Mouse (Mus musculus): ENCODE measurements around the gene Myo1e. TPM values are rescaled to one million over a fixed set of nuclear protein-coding genes. Genes with fewer than 3 reads are reported as not detected.
A peak's percentile ranks its signal among the peaks of the same experiment; 100 is the strongest.

Gene Myo1e
- total RNA-seq, 2 experiments from 2014 or later = not detected

DNA sequence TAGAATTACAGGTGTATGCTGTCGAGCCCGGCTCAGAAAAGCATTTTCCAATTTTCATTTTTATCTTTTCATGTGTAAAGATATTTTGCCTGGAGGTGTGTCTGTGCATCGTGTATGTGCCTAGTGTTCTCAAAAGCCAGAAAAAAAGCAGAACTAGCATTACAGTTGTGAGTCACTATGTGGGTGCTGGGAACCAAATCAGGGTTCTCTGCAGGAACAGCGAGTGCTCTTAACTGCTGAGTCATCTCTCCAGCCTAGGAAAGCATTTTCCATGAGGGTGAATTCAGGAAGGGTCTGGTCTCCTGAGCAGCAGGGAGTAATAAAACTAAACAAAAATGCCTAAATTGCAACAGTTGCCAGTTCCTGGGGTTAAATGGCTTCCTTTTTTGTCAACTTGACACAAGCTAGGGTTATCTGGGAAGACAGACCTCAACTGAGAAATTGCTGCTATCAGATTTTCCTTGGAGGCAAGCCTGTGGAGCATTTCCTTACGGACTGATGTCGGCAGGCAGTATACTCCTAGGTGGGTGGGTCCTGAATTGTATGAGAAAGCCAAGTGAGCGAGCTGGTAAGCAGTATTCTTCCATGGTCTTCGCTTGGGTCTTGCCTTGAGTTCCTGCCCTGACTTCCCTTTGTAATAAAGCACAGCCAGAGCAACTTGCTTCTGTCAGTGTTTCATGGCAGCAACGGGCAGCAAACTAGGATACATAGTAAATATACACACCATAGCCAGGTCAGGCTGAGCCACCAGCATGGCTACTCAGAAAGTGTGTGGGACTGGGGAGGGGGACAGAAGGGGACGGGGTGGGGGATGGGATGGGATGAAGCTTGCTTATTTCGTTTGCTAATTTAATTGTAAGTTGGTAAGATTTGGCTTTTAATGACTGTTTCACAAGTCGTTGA, 184.8 kb downstream of the Myo1e start:
- ATAC-seq (replicated peaks; ENCODE audit: low FRiP score, poor library complexity, severe bottlenecking) = no peak

DNA sequence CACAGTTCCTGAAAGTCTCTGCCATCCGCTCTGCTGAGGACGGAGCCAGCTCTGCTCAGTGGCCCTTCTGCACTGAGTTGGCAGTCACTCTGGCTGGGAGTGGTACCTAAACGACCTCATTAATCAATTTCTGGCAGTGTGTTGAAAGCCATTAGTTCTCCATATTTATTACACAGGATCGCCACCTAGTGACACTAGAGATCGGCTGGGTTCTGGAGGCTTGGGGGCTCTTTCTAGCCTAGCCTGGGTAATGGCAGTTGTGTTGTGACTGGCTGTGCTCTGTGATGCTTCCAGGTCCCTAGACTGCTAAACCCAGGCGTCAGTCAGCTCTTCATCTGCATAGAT, 185.4 kb downstream of the Myo1e start:
- no peak for ATAC-seq (replicated peaks; ENCODE audit: low FRiP score, poor library complexity, severe bottlenecking)

DNA sequence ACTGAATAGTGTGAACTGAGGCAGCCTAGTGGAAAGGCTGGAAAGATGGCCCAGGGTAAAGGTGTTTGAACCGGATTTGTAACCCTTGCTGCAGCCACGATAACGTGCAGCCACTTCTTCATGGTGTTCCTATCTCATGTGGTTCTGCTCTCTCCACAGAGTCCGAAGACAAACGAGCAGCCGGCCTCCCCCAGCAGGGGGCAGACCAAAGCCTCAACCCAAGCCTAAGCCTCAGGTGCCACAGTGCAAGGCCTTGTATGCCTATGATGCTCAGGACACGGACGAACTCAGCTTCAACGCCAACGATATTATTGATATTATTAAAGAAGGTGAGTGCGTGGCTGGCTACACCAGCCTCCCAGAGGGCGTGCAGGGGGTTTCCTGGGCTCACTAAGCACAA, 188.5 kb downstream of the Myo1e start:
- ATAC-seq (replicated peaks; ENCODE audit: low FRiP score, poor library complexity, severe bottlenecking) = 0 out of 2 replicates have a peak, but pooled peaks have one; percentile 45

DNA sequence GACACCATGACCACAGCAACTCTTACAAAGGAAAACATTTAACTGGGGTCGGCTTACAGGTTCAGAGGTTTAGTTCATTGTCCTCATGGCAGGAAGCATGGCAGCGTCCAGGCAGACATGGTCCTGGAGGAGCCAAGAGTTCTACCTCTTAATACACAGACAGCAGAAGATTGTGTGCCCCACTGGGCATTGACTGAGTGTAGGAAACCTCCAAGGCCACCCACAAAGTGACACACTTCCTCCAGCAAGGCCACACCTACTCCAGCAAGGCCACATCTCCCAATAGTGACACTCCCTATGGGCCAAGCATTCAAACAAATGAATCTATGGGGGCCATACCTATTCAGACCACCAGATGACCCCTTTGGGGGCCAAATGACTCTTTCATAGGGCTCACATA, 188.9 kb downstream of the Myo1e start:
- ATAC-seq (replicated peaks; ENCODE audit: low FRiP score, poor library complexity, severe bottlenecking) = no peak

DNA sequence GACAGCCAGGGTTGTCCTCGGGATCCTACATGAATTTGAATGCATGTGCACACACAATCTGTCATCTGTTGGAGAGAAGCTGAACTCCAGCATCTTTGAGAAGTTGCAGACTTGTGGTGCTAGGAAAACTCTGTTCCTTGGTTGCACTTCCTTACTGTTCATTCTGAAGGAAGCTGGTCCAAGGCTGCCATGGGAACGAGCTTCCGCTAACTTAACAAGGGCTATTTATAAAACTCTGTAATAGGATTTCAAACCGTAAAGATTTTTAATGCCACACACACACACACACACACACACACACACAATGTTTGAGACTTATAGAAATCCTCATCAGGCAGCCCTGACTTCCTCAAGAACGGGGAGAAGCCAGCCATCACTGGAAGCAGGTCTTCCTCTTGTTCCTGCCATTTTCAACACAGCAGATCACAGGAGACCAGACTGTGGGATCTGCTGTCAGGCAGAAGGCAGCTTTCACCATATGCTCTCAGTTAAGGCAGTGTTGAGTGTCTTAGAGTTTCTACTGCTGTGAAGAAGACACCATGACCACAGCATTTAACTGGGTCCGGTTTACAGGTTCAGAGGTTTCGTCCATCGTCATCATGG, 194.9 kb downstream of the Myo1e start:
- no peak for ATAC-seq (replicated peaks; ENCODE audit: low FRiP score, poor library complexity, severe bottlenecking)

DNA sequence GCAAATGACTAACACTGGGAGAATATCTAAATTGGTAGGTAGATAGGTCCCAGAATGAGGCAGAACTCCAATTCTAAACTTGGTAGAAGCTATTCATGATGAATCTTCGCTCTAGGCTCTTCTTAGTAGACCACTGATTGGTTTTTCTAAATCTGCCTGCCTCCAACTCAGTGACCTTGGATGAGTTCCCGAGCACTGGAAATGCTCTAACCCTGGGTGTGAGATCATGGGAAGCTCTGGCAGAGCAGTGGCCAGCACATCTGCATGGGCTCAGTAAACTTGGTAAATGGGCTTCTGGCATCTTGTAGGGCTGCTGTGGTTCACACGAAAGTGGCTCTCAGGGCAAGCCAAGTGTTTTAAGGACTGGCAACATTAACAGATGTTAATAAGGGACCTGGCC, 199.4 kb downstream of the Myo1e start:
- ATAC-seq (replicated peaks; ENCODE audit: low FRiP score, poor library complexity, severe bottlenecking) = no peak

DNA sequence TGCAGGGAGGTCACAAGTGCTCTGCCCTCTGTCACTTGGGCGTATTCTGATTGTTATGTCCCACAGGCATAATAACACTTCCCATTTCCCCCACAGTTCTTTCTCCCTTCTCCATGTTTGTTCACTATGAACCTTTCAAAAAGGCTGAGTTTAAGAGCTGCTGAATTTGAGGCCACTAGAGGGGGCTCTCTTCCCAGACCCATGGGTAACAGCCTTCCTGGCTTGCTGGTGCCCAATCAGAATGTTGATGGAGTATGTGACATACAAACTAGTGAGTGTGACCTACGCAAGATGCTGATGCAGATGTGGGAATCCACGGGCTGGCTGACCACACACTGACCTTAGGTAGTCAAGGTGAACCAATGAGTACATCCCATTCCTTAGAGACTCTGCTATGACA, 201.6 kb downstream of the Myo1e start:
- ATAC-seq (replicated peaks; ENCODE audit: low FRiP score, poor library complexity, severe bottlenecking) = 0 out of 2 replicates have a peak, but pooled peaks have one; percentile 36

DNA sequence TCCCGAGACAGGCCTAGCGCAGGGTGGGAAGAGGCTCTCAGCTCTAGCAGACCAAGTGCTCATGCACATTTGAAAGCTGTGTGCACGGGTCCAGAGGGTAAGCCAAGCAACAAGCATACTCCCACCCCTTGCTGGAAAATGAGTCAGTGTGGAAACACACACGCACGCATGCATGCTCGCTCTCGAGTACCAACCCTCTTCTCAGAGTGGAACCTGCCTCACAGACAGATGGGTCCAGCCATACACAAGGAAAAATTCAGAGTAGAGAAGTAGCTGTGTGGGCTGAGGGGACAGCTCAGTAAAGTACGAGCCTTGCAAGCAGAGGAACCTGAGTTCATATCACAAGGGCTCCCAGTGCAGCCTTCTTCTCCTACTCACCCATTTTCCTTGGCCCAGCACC, 202.6 kb downstream of the Myo1e start:
- no peak for ATAC-seq (replicated peaks; ENCODE audit: low FRiP score, poor library complexity, severe bottlenecking)

DNA sequence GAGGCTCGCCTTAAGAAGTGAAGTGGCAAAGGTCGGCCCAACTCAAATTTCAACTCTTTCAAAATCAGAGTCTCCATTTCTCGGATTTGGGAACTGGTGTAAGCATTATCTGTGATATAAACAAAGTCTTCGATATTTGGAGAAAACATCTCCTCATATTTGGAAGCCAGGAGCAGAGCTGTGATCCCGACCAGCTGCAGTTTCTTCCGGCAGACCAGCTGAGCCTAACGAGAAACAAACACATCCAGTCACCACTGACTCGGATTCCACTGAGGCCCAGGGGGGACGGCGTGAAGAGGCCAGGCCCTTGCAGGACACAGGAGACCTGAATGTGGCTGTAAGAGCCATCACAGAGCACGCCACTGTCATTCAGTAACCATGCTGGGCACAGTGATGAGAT, 203.5 kb downstream of the Myo1e start:
- ATAC-seq (replicated peaks; ENCODE audit: low FRiP score, poor library complexity, severe bottlenecking) = no peak

DNA sequence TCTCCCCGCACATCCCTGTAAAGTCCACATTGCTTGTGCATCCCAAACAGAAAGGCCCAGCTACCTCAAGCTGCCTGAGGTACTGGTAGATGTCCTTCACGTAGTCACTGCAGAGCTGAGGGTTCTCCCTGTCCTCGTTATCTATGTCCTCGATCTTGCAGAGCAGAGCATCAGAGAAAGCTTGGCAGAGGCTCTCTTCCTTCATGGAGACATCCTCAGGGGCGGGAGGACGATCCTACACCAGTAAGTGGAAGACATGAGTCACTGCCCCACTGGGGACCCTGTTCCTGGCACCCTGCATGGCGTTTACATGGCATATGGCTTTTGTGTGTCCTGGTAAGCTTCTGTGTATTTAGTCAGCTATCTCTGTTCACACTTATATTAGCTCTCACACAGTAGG, 205.9 kb downstream of the Myo1e start:
- ATAC-seq (replicated peaks; ENCODE audit: low FRiP score, poor library complexity, severe bottlenecking) = no peak

DNA sequence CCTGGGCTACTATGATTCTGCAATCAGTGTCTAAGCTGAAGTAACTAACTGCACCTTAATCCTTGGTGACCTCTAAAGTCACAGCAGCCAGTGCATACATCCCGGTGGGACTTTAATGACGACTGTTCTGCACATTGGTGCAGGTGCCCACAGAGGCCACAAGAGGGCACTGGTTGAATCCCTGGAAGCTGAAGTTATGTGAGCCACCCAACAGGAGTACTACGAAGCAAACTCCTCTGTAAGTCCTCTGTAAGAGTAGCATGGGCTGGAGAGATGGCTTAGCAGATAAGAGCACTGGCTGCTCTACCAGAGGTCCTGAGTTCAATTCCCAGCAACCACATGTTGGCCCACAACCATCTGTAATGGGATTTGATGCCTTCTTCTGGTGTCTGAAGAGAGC, 209.3 kb downstream of the Myo1e start:
- ATAC-seq (replicated peaks; ENCODE audit: low FRiP score, poor library complexity, severe bottlenecking) = peak; percentile 64; the same call in 1 of the 2 replicates

DNA sequence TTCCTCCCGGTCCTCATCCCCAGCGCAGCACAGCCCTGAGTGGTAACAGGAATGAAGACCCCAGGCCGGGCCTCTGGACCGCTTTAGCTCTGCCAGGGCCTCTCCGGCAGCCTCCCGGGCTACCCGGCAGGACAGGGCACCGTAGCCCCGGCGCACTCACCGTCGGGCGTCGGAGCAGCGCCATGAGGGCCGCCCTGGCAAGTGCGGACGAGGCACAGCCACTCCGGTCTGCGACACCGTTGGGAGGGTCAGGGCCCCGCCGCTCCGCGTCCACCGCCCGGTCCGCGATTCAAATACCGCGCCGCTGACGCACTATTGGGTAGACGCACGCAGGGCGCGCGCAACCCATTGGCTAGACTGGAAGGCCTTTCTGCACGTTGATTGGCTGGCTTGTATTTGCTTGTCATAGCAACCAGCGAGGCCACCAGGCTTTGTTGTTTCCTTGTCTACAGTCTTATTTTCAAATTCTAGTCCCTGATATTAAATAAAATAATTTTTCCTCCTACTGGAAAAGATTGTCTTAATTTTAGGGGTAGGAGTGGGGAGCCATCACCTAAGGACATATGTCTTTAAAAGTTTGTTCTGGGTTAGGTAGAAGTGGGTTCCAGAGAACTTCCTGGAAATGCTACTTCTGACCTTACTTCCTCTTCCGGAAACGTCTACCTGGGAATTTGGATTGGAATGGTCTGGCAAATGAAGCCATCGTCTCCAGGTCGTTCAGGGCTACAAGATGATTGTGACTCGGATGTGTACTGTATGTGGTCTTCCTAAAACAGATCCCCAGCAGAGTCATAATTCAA, 214.3 kb downstream of the Myo1e start, which contains the start of gene Ccnb2:
Ccnb2 (minus strand) TSS at position 291 of the 800 bp plus-strand sequence.
- peak; percentile 99 for ATAC-seq (replicated peaks; ENCODE audit: low FRiP score, poor library complexity, severe bottlenecking)

DNA sequence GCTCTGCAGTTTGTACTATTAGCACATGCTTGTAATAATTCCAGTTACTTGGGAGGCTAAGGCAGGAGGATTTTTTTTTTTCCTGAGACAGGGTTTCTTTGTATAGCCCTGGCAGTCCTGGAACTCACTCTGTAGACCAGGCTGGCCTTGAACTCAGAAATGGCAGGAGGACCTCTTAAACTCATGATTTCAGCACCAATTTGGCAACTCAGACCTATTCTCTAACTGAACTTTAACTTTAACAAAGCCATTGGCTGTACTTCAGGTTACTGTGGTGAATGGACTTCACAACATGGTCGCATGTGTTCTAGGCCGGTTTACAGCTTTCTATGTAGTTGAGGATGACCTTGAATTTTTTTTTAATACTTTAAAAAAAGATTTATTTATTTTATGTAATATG, 215.5 kb downstream of the Myo1e start:
- ATAC-seq (replicated peaks; ENCODE audit: low FRiP score, poor library complexity, severe bottlenecking) = no peak

DNA sequence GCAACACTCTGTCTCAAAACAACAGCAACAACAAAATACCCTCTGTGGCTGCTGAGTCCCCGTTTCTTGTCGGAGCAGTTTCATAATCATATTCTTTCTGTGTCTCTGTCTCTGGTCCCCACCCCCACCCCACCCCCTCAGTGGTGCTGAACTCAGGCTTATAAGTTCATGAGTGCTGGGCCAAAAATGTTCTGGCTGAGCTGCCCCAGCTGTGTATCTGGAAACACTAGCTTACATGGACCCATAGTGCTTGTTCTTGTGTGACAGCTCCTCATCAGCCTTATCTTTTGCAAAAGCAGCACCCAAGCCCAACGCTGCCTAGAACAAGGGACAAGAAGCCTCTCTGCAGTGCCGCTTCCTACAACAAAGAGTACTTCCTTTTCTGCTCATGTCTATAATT, 232.8 kb downstream of the Myo1e start:
- ATAC-seq (replicated peaks; ENCODE audit: low FRiP score, poor library complexity, severe bottlenecking) = no peak

DNA sequence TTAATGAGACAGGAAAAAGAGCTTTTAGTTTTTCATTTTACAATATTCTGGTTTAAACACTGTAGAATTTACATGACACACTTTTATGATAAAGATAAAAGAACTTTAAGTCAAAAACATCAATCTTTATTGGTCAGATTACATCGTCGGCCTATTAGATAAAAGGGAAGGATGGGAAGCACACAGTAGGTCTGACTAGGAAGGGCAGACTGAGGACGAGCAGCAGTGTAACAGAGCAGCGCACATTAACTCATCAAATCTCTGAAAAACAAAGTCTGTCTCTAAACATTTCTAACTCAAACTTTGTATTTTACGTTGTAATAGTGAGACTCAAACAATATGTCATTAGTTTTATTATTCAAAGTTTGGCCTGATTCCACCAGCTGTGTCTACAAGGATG, 241.9 kb downstream of the Myo1e start:
- ATAC-seq (replicated peaks; ENCODE audit: low FRiP score, poor library complexity, severe bottlenecking) = no peak

Other genes with a start within 250 kb of the Myo1e start
- 28.0 and 34.2 TPM in 2 replicates for gene Bnip2, start 217.9 kb upstream of the Myo1e start, total RNA-seq (2015; ENCODE audit: low replicate concordance)
- gene Bnip2, start 217.9 kb upstream of the Myo1e start, total RNA-seq (2017; ENCODE audit: low replicate concordance) = 35.2 and 43.2 TPM in 2 replicates
- gene Gtf2a2, start 194.8 kb upstream of the Myo1e start, total RNA-seq (2015; ENCODE audit: low replicate concordance) = 13.8 and 41.4 TPM in 2 replicates
- 28.5 and 58.0 TPM in 2 replicates for gene Gtf2a2, start 194.8 kb upstream of the Myo1e start, total RNA-seq (2017; ENCODE audit: low replicate concordance)
- not detected in 2 replicates for gene Gcnt3, start 169.3 kb upstream of the Myo1e start, total RNA-seq (2015; ENCODE audit: low replicate concordance)
- gene Gcnt3, start 169.3 kb upstream of the Myo1e start, total RNA-seq (2017; ENCODE audit: low replicate concordance) = not detected in 2 replicates
- gene Fam81a, start 64.8 kb upstream of the Myo1e start, total RNA-seq (2015; ENCODE audit: low replicate concordance) = not detected in 2 replicates
- not detected in 2 replicates for gene Fam81a, start 64.8 kb upstream of the Myo1e start, total RNA-seq (2017; ENCODE audit: low replicate concordance)
- 70.7 and 76.9 TPM in 2 replicates for gene Ccnb2, start 214.2 kb downstream of the Myo1e start, total RNA-seq (2015; ENCODE audit: low replicate concordance)
- gene Ccnb2, start 214.2 kb downstream of the Myo1e start, total RNA-seq (2017; ENCODE audit: low replicate concordance) = 88.6 and 93.3 TPM in 2 replicates

All from erythroblast, adult 5-6 weeks (primary cell).